Mouse (Mus musculus) kidney, postnatal 36 days (tissue): ENCODE results near the gene Nfkbil1.
"Not testable (repeated sequence)": the region's sequence is repeated elsewhere in the genome, so short reads cannot be mapped to it uniquely, and the experiment has no call there.

Experiments
- DNase-seq, 2 experiments: peaks; one replicate each; pipeline ENCODE4 v3.0.0; 2021 to 2022; ENCODE audit warnings: mixed read lengths in 2 of 2

Nfkbil1 gene

DNA sequence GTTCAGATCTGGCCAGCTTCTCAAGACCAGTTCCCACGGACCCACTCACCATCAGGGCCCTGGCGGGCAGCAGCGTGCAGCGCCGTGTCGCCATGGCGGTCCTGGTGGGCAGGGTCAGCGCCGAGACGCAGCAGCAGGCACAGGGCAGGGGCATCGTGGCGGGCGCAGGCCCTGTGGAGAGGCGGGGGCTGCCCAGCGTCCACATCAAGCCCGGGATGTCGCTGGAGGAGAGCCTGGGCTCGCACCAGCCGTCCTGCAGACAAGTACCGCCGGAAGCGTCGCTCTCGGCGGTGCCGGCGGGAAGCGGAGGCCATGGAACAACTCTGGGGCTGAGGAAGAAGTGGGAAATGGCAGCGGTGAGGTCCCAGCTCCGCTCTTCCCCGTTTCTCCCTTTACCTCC, 689 bp downstream of the Nfkbil1 start:
- peak in 1 of 2 experiments; percentile 61 for DNase-seq

DNA sequence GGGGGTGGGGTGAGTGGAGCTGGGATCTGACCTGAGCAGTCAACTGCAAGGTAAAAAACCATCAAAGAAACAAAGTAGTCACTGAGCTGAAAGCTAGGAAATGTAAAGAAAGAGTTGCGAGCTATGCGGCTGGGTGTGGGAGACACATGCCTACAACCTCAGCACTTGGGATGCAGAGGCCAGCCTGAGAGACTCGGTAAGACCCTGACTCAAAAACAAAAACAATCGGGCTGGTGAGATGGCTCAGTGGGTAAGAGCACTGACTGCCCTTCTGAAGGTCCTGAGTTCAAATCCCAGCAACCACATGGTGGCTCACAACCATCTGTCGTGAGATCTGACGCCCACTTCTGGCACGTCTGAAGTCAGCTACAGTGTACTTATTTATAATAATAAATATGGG, 1.5 kb downstream of the Nfkbil1 start:
- not testable (repeated sequence) for DNase-seq

DNA sequence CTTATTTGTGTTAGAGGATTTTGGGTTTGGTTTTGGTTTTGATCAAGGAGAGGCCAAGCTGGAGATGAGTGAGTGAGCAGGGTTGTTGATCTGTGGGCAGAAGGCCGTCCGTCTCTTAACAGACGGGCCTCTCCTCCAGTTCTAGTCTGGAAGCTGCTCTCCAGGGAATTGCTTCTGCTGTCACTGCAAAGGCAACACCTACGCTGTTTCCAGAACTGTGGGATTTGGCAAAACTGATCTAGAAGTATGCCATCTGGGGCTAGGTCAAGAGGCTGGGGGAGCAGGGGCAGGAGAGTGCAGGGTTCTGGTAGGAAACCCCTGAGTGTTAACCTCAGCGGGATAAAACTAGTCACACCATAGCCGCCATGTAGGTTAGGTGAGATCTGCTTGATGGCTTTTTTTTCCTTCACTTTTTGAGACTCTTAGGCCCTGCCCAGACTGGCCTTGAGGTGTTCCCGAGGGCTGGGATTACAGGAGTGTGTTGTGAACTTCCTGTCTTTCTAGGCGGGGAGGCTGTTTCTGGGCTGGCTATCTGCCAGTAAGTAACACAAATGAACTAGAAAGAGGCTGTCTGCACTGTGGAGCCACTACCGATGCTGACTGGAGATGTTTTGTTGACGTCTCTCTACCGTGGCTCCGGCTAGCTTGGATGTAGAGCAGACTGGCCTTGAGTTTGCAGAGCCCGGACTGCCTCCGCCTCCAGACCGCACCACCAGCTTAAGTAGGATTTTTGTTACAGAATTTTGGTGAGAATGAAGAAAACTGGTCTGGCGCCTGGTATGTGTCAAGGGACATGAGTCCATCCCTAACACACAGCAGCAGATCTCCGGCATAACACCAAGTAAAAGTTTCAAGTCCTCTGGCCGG, 2.2 kb downstream of the Nfkbil1 start, which contains the start of gene Atp6v1g2:
Gene Atp6v1g2 (plus strand): TSS at position 547 of the 867 bp plus-strand sequence.
- peak; percentile 46 for DNase-seq

DNA sequence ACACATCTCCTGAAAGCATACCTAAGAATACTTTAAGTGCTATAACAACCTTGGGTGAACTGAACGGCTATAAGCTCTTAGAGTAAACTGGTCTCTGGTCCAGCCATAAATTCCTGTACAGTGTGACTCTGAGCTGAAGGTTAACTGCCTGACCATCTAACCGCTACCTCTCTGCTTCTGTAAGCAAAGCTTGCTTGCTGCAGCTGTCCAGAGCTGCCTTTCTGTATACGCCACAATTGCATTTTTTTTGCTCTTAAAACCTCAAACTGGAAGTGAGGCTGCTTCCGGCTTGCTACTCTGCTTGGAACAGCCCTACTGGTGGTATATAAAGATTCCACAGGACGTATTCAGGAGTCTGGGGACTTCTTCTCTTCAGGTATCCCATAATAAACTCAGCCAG, 2.9 kb downstream of the Nfkbil1 start:
- no peak for DNase-seq

DNA sequence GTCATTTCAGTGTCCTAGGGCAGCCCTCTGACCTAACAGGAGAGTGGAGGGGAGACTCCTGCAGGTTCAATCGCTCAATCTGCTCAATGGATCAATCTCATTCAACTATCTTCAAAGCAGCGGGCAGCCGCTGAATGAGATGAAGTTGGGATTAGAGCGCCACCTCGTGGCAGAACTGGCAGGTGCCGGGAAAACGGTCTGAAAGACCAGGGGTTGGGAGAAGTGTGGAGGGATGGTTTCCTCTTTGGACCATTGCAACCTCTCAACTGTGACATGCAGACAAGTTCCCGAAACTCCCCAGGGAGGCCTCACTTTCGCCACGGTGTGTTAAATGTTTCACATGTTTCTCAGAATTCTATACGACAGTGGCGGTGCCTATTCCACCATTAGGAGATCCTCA, 3.5 kb downstream of the Nfkbil1 start:
- DNase-seq: peak; percentile 77 to 94

DNA sequence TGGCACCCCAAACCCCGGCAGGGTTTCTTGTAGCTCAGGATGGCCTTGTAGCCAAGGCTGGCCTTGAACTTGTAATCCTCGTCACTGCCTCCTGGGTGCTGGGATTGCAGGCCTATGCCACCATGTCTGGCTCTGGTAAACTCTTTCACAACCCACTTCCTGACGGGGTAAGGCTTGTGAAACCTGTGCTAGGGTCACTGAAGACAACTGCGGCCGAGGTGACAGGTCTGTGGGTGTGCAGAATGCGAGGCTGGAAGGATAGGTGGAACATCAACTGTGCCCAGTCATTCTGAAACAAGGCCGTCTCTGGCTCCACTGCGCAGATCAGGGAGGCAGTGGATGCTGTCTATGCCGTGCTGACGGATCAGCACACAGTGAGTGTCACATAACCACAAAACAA, 4.6 kb downstream of the Nfkbil1 start:
- DNase-seq: no peak

DNA sequence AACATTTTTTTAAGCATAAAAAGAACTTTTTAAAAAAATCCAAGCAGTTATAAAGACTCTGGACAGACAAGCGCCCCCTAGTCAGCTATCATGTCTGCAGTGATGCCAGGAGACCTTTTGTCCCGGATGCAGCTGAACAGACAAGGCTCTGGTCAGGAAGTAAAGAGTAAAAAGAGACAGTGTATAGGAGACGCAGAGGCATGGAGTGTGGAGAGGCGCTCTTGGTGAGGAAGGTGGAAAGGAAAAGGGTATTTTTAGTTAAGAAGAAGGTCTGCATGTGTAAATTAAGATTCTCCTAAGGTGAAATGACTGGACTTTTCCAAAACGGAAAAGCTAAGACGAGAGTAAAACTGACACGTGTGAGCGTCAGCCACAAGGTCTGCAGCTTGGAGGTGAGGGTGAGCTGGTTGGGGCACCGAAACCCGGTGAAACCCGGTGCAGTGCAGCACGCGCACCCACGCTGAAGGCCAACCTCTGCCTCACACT, 9.0 kb downstream of the Nfkbil1 start:
- DNase-seq: peak; percentile 45 to 50

DNA sequence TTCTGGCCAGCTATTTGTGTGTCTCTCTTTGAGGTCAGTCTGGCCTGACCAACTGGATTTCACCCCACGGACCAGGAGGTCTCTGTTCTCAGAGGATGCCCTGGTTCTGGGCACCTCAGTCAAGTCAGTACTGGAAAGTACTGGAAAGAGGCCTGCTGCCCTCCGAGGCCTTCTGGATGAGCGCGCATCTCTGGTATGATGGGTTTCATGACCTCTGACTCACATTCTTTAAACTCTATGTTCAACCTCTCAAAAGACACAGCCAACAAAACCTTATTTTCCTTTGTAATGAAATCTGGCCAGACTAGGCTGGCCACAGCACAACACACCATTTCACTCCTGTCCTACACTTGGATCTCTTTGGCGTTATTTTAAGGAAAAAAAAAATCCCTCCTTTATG, 10.1 kb downstream of the Nfkbil1 start:
- no peak for DNase-seq

DNA sequence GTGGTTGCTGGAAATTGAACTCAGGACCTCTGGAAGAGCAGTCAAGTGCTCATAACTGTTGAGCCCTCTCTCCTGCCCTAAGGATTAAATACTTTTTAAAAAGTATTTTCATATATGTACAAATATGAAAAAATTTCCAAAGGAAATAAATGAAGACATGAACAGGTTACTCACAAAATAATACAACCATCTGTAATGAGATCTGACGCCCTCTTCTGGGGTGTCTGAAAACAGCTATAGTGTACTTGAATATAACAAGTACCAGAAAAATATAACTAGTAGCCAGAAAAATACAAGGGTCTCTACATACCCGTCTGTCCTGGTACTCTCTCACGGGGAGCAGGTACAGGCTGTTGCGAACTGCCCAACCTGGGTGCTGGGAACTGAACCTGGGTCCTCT, 11.0 kb downstream of the Nfkbil1 start:
- no peak for DNase-seq

DNA sequence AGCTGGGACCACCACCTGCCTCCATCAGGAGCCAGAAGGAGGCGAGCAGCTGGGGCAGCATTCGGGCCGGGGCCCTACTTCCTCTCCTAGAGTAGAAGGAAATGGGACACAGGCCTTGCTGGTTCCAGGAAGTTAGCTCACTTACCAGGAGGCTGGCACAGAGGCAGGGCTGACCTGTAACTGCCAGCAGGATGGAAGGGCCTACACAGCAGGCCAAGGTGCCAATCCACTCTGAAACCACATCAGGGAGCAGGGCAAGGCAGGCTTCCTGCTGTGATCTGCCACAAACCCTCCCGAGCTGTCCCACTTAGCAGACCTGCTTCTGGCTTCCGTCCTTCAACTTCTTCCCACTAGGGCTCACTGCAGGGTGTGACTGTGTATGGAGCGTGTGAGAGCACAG, 13.3 kb downstream of the Nfkbil1 start:
- DNase-seq: peak in 1 of 2 experiments; percentile 33

DNA sequence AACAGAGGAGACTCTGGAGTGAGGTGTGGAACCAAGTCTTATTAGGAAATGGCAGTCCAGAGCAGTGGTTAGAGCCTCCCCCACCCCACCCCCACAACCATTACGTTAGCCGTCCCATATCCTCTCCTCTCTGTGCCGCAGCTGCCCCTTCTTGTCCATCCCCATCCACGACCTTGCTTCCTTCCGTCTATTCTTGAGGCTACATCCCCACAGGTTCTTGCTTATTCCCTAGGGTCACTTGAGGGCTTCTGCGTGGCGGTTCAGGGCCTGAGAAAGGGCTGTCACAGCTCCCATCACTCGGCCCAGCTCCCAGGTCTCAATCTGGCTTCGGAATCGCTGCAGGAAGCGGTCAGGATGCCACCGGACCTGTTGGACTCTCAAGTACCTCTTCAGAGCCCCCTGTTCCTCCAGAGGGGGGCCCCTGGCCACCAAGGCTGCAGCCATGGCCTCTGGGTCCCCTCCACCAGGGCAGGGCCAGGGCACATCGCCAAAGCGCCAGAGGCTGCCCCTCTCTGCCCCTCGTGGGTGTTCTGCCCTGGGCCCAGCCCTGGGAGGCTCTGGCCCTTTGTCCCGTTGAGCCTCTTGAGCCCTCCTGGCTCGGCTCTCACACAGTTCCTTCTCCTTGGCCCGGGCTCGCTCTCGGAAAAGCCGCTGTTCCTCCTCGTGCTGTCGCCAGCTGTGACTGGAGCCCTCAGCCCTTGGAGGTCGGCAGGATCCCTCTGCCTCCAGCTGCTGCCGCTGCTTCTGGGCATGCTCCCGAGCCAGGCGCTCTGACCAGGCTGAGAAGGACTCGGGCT, 15.2 kb downstream of the Nfkbil1 start, which contains the start of gene Gm16181:
Gene Gm16181 (plus strand): TSS at position 679 of the 797 bp plus-strand sequence.
- DNase-seq: peak in 1 of 2 experiments; percentile 58

DNA sequence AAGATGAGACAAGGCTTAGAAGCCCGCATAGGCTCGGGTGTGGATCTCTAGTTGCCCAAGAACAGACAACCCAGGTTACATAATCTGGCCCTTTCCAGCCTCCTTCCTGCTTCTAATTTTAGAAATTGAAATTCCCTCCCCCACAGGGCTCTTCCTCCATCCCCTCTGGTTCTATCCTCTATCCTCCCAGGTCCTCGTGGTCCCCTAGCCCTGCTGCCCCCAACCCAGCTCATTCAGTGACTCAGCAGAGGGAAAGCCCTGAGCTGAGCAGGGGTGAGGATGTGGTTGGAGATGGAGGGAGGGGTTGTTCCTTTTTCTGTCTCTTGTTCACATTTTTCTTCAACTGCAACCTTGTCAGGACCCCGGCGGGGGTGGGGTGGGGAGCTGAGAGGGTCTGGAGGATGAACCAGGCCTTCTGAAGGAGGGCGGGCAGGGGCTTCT, 16.0 kb downstream of the Nfkbil1 start:
- DNase-seq: peak; percentile 41 to 43

DNA sequence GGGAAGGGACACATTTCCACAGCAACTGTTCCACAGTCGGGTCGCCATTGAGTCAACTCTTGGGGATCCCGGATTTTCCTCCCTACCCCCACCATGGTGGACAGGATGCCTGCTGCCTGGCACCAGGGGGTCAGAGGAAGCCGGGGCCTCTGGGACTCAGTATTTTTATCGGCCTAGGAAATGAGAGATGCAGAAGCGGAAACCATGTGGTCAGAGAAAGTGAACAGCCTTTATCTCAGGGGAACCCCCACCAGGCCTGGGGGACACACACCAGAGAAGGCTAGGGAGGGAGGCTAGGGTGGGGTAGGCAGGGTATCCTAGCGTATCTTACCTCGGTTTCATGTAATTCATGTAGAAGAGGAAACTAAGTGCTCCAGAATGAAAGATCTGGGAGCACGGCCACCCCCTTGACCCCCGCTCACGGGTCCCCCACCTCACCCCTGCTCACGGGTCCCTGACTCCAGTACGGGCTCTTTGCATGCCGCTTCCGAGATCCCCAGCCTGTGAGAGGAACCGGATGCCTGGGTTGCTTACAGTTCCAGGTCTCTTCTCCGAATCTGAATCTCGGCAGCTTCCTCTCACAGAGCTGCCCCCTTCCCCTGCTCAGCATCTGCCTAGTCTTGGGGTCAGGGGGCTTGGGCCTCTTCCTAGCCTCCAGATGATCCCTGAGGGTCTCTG, 16.9 kb downstream of the Nfkbil1 start:
- DNase-seq: peak; percentile 55 to 56

DNA sequence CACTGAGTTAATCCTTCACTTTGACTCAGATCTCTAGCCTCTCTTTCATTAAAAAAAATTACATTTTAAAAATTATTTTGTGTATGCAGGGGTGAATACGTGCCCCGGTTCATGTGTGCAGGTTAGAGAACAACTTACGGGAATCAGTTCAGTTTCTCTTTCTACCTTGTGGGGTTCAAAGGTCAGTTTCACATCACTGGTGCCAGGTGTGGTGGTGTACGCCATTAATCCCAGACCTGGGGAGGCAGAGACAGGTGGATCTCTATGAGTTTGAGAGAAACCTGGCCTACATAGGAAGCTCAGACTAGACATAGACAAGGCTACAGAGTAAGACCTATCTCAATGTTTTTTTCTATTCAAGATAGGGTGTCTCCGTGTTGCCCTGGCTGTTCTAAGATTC, 22.5 kb downstream of the Nfkbil1 start:
- no peak for DNase-seq

DNA sequence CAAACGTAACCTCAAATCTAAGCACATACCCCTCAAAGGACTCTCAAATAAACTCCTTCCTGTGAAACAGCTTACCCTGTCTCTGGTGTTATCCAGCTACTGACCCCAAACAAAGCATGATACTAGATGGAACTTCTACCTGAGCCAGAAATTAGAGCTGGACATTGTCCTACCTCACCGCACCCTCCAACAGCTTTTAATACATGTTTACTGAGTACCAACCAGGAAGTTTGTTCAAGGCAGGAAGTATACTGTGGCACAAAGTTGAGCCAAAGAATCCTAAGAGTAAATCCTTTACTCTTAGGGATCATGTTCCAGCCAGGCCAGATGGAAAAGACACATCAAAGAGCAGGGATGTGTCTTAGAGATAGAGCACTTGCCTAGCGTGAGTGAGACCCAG, 25.0 kb downstream of the Nfkbil1 start:
- no peak for DNase-seq

DNA sequence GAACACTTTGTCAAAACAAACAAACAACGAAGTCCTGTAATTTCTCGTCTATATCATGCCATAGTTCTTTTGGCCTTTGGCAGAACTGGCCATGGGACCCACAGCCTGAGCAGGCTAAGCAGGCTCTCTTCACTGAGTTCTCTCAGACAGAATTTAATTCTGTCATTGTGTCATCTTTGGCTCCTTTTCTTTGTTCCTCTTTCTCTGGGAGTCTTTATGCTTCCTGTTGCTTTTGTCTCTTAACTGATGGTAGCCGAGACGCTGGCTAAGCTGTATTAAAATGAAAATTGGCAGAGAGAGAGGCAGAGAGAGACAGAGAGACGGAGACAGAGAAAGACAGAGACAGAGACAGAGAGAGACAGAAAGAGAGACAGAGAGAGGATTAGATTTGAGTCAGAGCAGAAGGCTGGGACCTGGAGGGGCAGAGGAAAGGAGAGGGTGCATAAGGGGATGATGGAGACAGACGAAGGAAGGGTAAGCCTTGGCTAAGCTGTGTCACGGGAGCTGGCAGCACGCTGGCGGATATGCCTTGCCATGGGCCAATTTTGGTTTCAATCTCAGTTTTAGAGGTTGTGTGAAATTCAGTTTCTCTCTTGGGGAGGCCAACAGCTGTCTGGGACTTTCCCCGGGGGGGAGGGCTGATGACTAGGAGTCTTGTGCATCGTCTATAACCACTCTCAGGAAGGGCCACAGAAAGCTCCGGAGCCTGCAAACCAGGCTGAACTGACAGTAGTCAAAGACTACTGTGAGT, 25.6 kb downstream of the Nfkbil1 start:
- no peak for DNase-seq

DNA sequence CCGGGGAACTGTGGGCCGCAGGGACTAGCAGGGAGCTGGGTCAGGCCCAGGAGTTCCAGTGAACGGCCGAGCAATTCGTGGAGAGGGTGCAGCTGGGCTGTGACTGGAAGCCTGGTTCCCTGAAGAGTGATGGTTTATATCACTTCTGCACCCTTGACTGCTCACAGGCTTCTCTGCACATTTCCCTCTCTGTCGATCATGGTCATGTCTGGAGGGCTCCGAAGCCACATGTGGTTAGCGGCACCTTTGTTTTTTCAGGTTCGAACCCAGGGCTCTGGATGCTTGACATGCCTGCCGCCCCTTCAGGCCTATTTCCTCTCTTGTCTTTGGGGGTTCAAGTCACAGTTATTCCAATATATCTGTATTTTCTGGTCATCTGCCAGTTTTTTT, 30.2 kb downstream of the Nfkbil1 start:
- no peak for DNase-seq

DNA sequence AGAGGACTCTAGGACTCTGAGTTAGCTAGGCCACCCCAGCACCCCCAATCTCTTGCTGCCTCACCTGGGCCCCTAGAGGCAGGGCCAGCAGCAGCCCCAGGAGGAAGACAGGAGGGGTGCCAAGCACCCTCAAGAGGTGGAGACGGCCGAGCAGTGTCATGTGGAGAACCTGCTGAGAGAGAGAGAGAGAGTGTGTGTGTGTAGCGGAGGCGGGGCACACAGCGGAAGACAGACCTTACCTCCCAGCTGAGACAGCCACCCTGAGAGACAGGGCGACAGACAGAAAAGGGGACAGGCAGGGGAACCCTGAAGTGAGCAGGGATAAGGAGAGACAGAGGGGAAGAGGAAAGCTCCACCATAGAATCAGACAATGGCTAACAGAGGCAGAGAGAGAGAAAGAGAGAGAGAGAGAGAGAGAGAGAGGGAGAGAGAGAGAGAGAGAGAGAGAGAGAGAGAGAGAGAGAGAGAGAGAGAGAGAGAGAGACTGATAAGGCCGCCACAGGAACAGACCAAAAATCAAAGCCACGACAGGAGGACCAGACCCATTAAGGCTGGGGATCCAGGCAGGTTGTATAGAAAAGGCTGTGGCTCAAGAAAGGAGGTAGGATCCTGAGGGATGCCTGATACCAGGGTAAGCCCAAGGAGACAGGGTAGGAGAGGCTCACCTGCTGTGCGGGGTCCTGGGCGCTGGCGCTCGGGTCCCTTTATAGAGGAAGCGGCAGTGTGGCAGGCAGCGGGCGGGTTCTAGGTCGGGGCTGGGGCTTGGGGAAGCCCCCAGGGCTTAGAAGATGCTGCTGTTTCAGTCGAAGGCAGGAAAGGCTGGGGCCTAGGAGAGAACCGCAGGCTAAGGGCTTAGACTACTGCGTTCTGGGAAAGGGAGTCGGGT, 30.9 kb downstream of the Nfkbil1 start, which contains the start of gene Lta:
Gene Lta (minus strand): TSS at position 858 of the 886 bp plus-strand sequence.
- DNase-seq: no peak

DNA sequence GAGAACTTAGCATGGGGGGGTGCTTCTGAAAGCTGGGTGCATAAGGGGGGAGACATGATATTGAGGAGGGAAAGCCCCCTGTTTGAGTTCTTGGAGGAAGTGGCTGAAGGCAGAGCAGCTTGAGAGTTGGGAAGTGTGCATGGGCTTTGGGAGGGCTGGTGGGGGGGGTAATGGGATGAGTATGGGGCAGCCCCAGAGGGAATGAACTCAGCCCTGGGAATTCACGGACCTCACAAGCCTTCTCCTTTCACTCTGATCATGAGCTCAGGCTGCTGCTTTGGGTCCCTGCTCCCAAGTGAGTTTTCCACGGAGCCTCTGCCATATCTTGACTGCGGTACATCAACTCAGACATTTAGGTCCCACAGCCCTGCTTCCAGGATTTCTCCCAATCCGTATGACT, 33.1 kb downstream of the Nfkbil1 start:
- DNase-seq: no peak

DNA sequence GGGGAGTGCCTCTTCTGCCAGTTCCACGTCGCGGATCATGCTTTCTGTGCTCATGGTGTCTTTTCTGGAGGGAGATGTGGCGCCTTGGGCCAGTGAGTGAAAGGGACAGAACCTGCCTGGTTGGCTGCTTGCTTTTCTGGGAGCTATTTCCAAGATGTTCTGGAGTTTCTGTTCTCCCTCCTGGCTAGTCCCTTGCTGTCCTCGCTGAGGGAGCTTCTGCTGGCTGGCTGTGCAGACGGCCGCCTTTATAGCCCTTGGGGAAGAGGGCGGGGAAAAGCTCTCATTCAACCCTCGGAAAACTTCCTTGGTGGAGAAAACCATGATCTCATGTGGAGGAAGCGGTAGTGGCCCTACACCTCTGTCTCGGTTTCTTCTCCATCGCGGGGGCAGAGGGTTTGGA, 33.8 kb downstream of the Nfkbil1 start, which contains the start of gene Tnf:
Gene Tnf (minus strand): TSS at position 221 of the 400 bp plus-strand sequence.
- DNase-seq: peak; percentile 36 to 66

DNA sequence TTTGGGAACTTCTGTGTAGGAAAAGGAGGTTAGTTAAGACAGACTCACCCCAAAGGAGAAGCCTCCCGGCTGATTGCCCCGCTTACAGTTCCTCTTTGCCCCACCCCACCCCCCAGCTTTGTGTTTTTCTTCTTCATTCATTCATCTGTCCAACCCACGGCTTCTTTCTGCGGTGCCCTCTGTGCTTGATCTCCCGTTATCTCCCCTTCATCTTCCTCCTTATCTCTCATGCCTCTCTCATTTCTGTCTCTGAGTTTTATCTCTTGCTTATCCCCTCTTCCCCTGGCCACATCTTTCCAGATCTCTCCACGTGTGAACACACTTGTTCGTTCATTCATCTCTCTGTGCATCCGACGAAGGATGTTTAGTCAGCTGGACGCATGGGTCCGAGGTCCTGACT, 34.5 kb downstream of the Nfkbil1 start:
- DNase-seq: no peak
